Mouse (Mus musculus): ENCODE measurements around the gene Ccpg1.

The Ccpg1 gene

GRCm38 (mm10) chr9:73045204-73045603 lies 60.0 kb downstream of the Ccpg1 start:
- no peak for DNase-seq (ENCODE audit: low spot score in 2 of 2)

GRCm38 (mm10) chr9:73045711-73046110 lies 60.5 kb downstream of the Ccpg1 start:
- DNase-seq (ENCODE audit: low spot score in 2 of 2): no peak

GRCm38 (mm10) chr9:73047906-73048305 lies 62.7 kb downstream of the Ccpg1 start:
- no peak for DNase-seq (ENCODE audit: low spot score in 2 of 2)

- no peak for DNase-seq (ENCODE audit: low spot score in 2 of 2)
These were observed 63.7 kb downstream of the Ccpg1 start for GRCm38 (mm10) chr9:73048927-73049326.

- DNase-seq (ENCODE audit: low spot score in 2 of 2): no peak
These were observed 64.6 kb downstream of the Ccpg1 start for GRCm38 (mm10) chr9:73049833-73050232.

- DNase-seq (ENCODE audit: low spot score in 2 of 2): no peak
These were observed 65.4 kb downstream of the Ccpg1 start for GRCm38 (mm10) chr9:73050606-73051005.

- no peak for DNase-seq (ENCODE audit: low spot score in 2 of 2)
These were observed 70.2 kb downstream of the Ccpg1 start for GRCm38 (mm10) chr9:73055441-73055911.

GRCm38 (mm10) chr9:73059224-73059623 lies 74.0 kb downstream of the Ccpg1 start:
- no peak for DNase-seq (ENCODE audit: low spot score in 2 of 2)

GRCm38 (mm10) chr9:73063621-73064290 lies 78.5 kb downstream of the Ccpg1 start:
- no peak for DNase-seq (ENCODE audit: low spot score in 2 of 2)
